Mouse (Mus musculus): ENCODE data around the gene Trappc3. TPM values are rescaled to one million over a fixed set of nuclear protein-coding genes. Genes with fewer than 3 reads are reported as not detected.

The Trappc3 gene
- polyA plus RNA-seq (2017; shearing (Covaris generic)): 124 TPM

DNA sequence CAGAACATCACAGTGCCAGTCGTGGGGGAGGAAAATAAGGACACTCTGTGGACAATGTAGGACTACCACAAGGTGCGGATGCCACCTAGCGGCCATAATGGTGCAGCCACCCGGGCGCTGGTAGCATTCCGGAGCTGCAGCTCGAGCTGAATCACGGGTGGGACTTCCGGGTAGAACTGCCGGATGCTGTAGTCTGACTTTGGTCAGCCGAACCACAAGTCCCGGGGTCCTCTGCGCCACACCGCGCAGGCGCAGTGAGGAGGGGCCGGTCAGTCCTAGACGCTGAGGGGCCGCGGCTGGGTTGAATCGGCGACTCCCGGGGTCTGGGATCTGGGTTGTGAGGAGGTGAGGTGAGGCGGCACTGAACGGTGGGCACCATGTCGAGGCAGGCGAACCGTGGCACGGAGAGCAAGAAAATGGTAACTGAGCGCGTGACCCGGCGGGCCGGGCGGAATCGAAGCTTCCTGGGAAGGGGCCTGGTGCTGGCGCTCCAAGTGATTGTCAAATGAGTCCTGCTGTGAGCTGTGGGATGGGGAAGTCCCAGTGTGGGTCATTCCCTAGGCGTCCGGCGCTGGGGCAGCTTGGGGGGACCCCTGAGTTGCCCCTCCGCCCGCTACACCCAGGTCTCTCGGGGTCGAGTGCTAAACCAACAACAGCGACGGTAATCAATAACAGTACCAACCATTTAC is at the start of gene Trappc3:
TSS of gene Trappc3 (plus strand) at position 207 of the 689 bp plus-strand sequence.

DNA sequence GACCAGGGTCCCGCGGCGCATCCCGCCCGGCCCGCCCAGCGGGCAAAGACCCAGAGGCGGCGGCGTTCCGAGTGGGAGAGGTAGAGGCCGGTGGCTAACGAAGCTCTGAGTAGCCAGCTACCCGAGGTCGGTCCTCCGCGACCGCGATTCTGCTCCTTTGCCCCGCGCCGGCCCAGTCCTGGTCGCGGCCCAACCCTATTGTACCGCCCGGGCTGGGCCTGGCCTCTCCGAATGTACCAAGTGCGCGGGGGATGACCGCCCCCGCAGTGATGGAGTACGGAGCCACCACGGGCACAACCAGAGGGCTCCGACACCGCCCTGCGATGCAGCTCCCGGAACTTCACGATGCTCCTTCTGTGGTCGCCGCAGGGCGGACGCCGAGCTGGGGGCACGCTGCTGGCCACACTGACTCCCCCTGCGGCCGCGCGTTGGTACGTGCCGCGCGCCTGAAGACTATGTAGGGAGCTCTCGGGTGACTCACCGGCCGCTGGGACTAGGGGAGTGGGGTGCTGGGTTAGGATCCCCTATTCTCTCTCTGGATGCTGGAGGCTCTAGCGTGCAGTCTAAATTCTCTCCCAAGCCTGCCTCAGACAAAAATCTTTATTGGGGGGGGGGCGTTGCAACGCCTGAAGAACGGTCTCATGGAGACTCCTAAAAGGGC is 5.9 kb upstream of the Trappc3 start, which contains the start of gene Map7d1:
TSS of gene Map7d1 (minus strand) at position 213 of the 661 bp plus-strand sequence.

DNA sequence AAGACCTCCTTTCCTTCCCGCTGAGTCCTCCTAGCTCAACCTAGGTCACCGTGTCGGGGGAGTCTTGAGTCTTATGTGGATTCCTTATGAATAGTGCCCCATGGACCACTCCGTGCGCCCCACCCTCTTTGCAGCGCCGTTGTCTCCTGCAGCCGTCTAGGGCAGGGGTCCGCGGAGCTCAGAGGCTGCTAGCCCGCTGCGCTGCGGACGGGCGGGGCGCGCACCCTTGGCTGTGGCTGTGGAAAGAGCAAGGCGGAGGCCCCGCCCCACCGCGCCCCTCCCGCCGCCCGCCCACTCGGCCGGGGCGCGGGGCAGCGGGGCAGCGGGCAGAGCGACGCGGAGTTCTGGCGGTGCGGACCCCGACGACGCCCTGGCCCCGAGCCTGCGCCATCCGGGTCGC is 24.4 kb downstream of the Trappc3 start, which contains the start of gene Col8a2:
TSS of gene Col8a2 (plus strand) at position 302 of the 400 bp plus-strand sequence.

DNA sequence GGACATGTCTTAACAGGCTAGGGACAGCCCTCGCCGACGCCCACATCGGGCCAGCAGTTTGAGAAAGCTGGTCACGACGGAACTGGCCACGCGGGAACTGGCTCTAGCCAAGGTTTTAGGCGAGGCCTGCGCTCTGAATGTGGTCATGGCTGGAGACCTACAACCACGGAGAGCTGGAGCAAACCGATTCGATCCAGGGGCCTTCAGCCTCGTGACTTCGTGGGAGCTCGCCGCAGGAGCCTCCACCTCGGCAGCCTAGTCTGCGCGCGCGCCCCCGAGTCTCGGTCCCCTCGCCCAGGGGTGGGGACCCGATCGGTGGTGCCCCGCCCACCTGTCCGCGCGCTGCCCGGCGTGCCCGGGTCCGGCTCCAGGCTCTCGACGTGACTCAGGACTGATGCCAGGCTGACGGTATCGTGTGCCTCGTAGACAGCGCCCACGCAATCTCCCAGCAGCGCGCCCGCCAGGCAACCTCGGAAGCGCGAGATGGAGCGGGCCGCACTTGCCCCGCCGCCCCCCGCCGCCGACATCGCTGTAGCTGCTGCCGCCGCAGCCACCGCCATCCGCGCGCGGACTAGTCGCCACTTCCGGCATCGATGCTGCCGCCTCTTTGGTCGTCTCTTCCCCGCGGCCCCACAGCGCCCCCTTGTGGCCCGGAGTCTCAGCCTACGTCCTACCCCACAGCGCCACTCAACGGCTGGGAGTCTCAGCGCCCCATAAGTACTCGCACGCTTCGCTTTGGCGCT is 59.2 kb downstream of the Trappc3 start, which contains the start of gene Adprhl2:
TSS of gene Adprhl2 (minus strand) at position 593 of the 743 bp plus-strand sequence.

DNA sequence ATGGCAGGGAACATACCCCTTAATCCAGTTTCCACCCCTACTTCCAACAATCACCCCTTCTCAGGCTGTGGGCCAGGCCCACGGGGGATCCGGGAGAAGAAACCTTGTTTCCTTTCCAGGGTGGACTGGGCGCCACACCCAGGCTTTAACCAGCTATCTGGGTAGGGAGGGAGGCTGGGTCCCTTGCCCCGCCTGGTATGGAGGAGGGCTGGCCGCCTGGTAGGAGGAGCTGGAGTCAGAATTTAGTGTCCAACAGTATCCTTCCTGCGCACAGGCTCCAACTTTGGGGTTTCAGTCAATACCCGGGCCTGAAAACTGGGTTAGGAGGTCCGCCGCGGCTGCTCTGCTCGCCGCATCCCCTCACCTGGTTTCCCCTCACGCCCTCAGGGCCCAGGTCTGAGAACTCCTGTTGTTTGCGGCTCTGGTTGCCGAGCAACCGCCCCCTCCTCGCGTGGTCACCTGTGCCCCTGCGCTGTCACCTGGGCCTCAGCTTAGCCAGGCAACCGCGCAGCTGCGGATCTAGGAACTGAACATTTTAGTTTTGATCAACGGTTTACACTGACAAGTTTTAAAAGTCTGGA is 63.2 kb downstream of the Trappc3 start, which contains the start of gene Tekt2:
TSS of gene Tekt2 (minus strand) at position 408 of the 581 bp plus-strand sequence.

Other genes with a start within 250 kb of the Trappc3 start
- gene Csf3r, start 237.8 kb upstream of the Trappc3 start, polyA plus RNA-seq (2017; shearing (Covaris generic)): not detected
- 52.6 TPM for gene Mrps15, start 215.4 kb upstream of the Trappc3 start, polyA plus RNA-seq (2017; shearing (Covaris generic))
- 0.38 TPM for gene Oscp1, start 203.8 kb upstream of the Trappc3 start, polyA plus RNA-seq (2017; shearing (Covaris generic))
- 70.0 TPM for gene Lsm10, start 165.7 kb upstream of the Trappc3 start, polyA plus RNA-seq (2017; shearing (Covaris generic))
- gene Stk40, start 158.4 kb upstream of the Trappc3 start, polyA plus RNA-seq (2017; shearing (Covaris generic)): 8.3 TPM
- gene Eva1b, start 114.6 kb upstream of the Trappc3 start, polyA plus RNA-seq (2017; shearing (Covaris generic)): 24.9 TPM
- gene Sh3d21, start 98.8 kb upstream of the Trappc3 start, polyA plus RNA-seq (2017; shearing (Covaris generic)): 0.92 TPM
- 267 TPM for gene Thrap3, start 59.6 kb upstream of the Trappc3 start, polyA plus RNA-seq (2017; shearing (Covaris generic))
- gene Map7d1, start 6.0 kb upstream of the Trappc3 start, polyA plus RNA-seq (2017; shearing (Covaris generic)): 4.3 TPM
- gene Col8a2, start 24.5 kb downstream of the Trappc3 start, polyA plus RNA-seq (2017; shearing (Covaris generic)): not detected
- gene Adprhl2, start 59.4 kb downstream of the Trappc3 start, polyA plus RNA-seq (2017; shearing (Covaris generic)): 14.5 TPM
- not detected for gene Tekt2, start 63.4 kb downstream of the Trappc3 start, polyA plus RNA-seq (2017; shearing (Covaris generic))
- gene Ago3, start 167.2 kb downstream of the Trappc3 start, polyA plus RNA-seq (2017; shearing (Covaris generic)): 29.9 TPM
- 4.7 TPM for gene Ago1, start 206.3 kb downstream of the Trappc3 start, polyA plus RNA-seq (2017; shearing (Covaris generic))